Mouse (Mus musculus): ENCODE measurements around the gene Avpr2. TPM values are rescaled to one million over a fixed set of nuclear protein-coding genes. Genes with fewer than 3 reads are reported as not detected.

The Avpr2 gene
- polyA plus RNA-seq (2021), result 0.05 TPM

DNA sequence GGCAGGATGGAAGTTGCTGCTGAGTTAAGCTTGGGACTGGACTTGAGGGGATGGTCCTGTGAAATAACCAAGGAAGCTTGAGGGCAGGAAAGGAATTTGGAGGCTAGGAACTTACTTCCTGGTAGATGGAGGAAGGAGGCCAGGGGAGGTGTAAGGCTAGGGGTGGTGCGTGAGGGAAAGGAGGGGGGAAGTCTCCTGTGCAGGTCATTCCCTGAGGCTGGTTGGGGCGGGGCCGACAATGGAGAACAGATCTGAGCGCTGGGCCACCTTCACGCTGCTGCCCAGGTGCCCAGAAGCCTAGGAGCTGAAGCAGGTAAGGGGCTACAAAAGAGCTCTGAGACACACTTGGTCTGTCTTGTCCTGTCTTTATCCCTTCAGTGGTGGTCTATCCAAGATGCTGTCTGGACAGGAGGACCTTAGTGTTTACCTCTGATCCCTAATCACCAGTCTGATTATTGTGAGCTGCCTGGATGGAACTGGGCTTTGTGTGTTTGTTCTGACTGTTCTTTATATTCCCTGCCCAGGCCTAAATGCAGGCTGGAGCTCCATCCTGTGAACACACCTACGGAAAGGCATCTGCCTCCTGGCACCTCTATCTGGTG, at the start of gene Avpr2:
Avpr2 (plus strand) TSS at position 552 of the 602 bp plus-strand sequence.
- H3K27me3 ChIP-seq, result no peaks in the 10 kb centered on the region
- in situ Hi-C loops (cut with MboI; ENCODE audit: low pct_unique_long_range_greater_than_20kb), result no loop called here

DNA sequence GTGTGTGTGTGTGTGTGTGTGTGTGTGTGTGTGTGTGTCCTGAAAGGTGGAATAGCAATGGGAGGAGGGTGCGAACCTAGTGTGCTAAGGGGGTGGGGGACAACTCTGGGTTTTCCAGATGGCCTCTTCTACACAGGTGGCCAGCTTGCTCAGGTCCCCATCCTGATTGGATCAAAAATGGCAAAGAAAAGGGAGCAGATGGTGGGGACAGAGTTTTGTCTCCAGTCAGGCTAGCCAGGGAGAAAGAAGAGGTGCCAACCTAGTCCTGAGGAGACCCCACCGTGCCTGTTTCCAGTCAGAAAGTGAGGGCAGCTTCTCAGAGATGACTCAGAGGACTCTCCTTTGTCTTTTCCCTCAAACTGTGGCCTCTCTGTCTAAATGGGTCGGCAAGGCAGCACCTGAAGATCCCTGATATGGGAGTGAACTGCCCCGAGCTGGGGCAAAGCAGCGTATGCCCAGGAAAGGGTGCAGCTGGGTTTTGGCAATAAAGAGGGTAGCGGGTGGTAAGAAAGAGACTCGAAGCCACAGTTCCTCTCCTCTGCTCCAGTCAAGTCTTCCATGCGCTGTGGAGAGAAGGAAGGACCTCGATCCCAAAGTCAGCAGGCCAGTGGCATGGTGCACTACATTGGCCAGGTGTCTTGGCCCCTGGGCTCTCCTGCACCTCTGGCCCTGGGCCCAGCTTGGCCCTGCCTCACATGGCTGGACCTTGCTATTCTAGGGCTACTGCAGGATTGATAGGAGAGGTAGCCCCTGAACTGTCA, 37.4 kb upstream of the Avpr2 start:
- no peak for TF ChIP-seq CTCF (IDR thresholded peaks at IDR 0.05)
- in situ Hi-C loops (cut with MboI; ENCODE audit: low pct_unique_long_range_greater_than_20kb), result no loop called here
- no peak for DNase-seq (ENCODE audit: low read depth, low spot score)
- ATAC-seq, result no peak
- peaks cover 5% of the 10 kb centered on the region for H3K27me3 ChIP-seq
- ChIA-PET POLR2A (no interaction called here), CTCF (no interaction called here)

More for the DNA sequence above, at the start of gene Avpr2:
- no peak for TF ChIP-seq CTCF (IDR thresholded peaks at IDR 0.05)
- CTCF ChIA-PET, result interaction anchor here (1.6 kb wide), 1 partner anchor 93 kb away, joined by 4 read pairs; no protein-coding TSS in a partner anchor
- no peak for DNase-seq (ENCODE audit: low read depth, low spot score)
- ATAC-seq, result no peak
- POLR2A ChIA-PET, result no interaction called here

DNA sequence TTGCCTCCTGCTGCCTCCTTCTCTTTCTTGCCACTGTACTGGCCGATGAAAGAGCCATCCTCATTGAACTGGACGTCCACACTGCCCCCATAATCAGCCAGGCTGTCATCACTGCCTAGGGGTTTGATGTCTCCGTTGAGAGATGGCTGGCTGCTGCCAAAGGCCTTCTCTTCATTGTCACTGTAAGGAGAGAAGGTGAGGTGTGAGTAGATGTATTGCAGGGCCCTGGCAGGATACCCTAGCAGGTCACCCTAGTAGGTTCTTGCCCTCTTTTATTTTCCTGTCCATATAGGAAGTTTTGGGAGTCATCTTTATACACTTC, 36.9 kb upstream of the Avpr2 start:
- DNase-seq (ENCODE audit: low read depth, low spot score) (no peak), ATAC-seq (no peak)
- TF ChIP-seq CTCF (IDR thresholded peaks at IDR 0.05), result no peak
- H3K27me3 ChIP-seq, result peaks cover 5% of the 10 kb centered on the region
- in situ Hi-C loops (cut with MboI; ENCODE audit: low pct_unique_long_range_greater_than_20kb), result no loop called here
- ChIA-PET POLR2A (no interaction called here), CTCF (interaction anchor here (0.7 kb wide), 1 partner anchor 40 kb away, joined by 3 read pairs; no protein-coding TSS in a partner anchor)

DNA sequence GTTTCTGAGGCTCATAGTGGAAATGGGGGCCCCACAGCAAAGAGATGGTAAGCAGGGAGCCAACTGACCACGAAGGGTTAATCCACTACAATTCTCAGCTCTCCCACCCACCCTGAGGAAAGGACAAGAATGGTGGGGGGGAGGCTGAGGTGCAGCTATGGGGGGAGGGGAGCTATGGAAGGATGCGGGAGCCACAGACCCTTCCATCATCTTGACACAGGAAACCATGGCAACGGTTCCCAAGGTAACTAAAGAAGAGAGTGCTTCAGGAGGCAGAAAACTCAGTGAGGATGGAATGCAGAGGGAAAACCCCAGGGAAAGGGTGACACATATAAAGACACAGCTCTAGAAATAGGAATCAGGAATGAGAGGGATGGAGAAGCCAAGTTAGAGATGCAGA, 27.2 kb upstream of the Avpr2 start:
- POLR2A ChIA-PET, result no interaction called here
- in situ Hi-C loops (cut with MboI; ENCODE audit: low pct_unique_long_range_greater_than_20kb), result no loop called here
- TF ChIP-seq CTCF (IDR thresholded peaks at IDR 0.05), result no peak
- no peak for ATAC-seq
- CTCF ChIA-PET, result no interaction called here
- no peak for DNase-seq (ENCODE audit: low read depth, low spot score)
- no peaks in the 10 kb centered on the region for H3K27me3 ChIP-seq

DNA sequence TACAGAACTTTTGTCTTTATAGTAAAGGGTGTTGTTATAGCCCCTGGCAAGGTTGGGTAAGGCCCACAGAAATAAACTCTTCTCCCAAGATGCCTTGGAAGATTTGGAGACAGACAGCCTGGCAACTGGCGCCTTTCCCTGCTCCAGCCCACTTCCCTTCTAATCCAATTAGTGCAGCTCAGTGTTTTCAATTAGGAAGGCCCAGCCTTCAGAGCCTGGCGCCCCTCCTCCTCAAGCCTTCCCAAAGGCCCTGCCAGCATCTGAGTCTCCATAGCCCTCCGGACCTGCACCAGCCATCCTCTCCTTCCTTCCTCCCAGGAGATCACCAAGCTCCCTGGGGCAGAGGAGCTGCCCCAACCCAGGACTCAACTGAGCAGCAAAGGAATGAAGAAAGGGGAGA, 24.6 kb upstream of the Avpr2 start:
- DNase-seq (ENCODE audit: low read depth, low spot score), result no peak
- POLR2A ChIA-PET, result no interaction called here
- H3K27me3 ChIP-seq, result no peaks in the 10 kb centered on the region
- in situ Hi-C loops (cut with MboI; ENCODE audit: low pct_unique_long_range_greater_than_20kb), result no loop called here
- no peak for TF ChIP-seq CTCF (IDR thresholded peaks at IDR 0.05)
- CTCF ChIA-PET, result no interaction called here
- ATAC-seq, result no peak

DNA sequence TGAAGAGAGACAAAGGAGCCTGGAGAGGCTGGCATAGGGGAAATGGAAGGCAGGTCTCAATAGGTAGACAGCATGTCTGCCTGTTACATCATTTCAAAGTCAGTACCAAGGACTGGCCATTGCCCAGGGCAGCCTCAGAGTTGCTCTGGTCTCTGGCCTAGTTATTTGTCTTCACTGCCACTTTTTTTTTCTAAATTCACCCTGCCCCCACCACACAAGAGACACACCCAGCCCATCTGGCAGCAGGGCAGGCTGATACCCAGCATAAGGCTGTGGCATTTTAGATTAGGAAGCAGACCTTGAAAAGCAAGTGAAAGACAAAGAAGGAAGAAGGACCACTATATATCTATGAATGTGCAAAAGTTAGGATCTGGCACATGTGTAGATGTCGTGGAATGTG, 24.1 kb upstream of the Avpr2 start:
- TF ChIP-seq CTCF (IDR thresholded peaks at IDR 0.05), result no peak
- DNase-seq (ENCODE audit: low read depth, low spot score), result no peak
- H3K27me3 ChIP-seq, result no peaks in the 10 kb centered on the region
- in situ Hi-C loops (cut with MboI; ENCODE audit: low pct_unique_long_range_greater_than_20kb), result no loop called here
- ChIA-PET CTCF (no interaction called here), POLR2A (no interaction called here)
- ATAC-seq, result no peak

DNA sequence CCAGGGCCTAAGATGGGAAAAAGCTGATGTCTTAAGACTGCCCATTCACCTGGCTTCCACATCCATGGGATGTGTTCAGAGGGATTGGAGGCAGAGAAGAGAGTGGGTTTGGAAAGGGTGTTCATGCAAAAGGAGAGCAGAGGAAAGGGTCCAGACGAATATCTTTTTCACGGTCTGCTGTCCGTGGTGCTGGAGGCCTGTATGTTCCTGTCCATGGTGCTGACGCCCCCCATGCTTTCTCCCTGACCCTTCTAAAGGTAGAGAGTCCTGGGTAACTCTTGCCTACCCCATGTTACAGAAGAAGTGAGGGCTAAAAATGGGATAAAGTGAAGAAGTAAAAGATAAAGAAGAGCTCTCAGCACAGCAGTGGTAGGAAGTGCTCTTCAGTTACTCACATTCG, 22.6 kb upstream of the Avpr2 start:
- TF ChIP-seq CTCF (IDR thresholded peaks at IDR 0.05), result no peak
- H3K27me3 ChIP-seq, result no peaks in the 10 kb centered on the region
- DNase-seq (ENCODE audit: low read depth, low spot score), result no peak
- POLR2A ChIA-PET, result interaction anchor here (0.6 kb wide), 1 partner anchor 220 kb away, joined by 3 read pairs; no protein-coding TSS in a partner anchor
- no peak for ATAC-seq
- CTCF ChIA-PET, result no interaction called here
- in situ Hi-C loops (cut with MboI; ENCODE audit: low pct_unique_long_range_greater_than_20kb), result no loop called here

DNA sequence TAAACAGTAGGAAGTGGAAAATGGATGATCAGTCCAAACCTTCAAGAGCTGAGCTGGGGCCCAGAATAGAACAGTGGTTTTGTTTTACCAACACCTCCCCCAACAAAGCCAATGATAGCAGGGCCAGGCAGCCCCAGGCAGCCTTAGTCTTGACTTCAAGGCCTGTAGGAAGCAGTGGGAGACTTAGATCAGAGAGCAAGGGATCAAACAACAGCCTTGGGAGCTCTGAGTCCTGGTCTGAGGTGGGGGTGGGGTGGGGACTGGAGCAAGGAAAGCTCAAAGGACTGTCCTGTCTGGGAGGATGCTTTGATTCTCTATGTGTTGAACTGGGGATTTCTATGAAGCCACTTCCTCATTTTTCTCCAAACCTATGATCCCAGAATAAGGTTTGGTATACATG, 20.4 kb upstream of the Avpr2 start:
- ChIA-PET CTCF (no interaction called here), POLR2A (no interaction called here)
- no peak for DNase-seq (ENCODE audit: low read depth, low spot score)
- no peak for TF ChIP-seq CTCF (IDR thresholded peaks at IDR 0.05)
- no peaks in the 10 kb centered on the region for H3K27me3 ChIP-seq
- ATAC-seq, result no peak
- in situ Hi-C loops (cut with MboI; ENCODE audit: low pct_unique_long_range_greater_than_20kb), result no loop called here

DNA sequence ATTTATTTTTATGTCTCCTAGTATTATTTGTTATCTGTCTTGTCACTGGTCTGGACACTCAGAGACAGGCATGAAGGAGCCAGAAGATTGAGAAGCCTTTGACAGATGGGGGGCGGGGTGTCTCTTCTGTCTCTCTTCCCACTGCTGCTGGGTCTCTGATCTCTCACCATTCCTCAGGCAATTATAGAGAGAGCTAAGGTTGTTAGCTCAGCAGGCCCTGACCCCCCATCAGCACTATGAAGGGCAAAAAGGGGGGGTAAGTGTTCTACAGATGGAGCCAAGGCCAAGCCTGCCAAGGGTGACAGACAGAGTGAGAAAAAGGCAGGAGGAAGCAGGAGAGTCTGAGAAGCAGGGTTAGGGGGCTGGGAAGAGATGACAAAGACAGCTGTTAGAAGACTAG, 19.9 kb upstream of the Avpr2 start:
- no peak for ATAC-seq
- in situ Hi-C loops (cut with MboI; ENCODE audit: low pct_unique_long_range_greater_than_20kb), result no loop called here
- POLR2A ChIA-PET, result no interaction called here
- TF ChIP-seq CTCF (IDR thresholded peaks at IDR 0.05), result no peak
- no peaks in the 10 kb centered on the region for H3K27me3 ChIP-seq
- CTCF ChIA-PET, result no interaction called here
- no peak for DNase-seq (ENCODE audit: low read depth, low spot score)

DNA sequence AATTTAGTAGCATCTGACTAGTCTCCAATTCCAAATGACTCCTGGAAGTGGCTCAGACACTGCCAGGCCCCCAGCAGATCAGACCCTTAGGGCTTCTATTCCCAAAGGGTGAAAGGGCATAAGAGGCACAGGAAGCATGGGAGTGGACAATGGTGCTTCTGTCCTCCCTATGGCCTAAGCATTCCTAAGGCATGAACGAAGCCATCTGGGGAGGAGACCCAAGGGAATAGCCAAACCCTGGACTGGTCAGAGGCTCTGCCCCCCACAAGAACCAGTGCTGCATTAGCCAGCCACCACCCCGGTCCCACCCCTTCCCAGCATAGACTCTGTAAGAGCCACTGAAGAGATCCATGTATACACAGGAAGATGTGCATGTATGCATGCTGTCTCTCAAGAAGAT, 16.0 kb upstream of the Avpr2 start:
- ATAC-seq, result no peak
- DNase-seq (ENCODE audit: low read depth, low spot score), result no peak
- in situ Hi-C loops (cut with MboI; ENCODE audit: low pct_unique_long_range_greater_than_20kb), result no loop called here
- no peak for TF ChIP-seq CTCF (IDR thresholded peaks at IDR 0.05)
- ChIA-PET CTCF (no interaction called here), POLR2A (no interaction called here)
- peaks cover 4% of the 10 kb centered on the region for H3K27me3 ChIP-seq

DNA sequence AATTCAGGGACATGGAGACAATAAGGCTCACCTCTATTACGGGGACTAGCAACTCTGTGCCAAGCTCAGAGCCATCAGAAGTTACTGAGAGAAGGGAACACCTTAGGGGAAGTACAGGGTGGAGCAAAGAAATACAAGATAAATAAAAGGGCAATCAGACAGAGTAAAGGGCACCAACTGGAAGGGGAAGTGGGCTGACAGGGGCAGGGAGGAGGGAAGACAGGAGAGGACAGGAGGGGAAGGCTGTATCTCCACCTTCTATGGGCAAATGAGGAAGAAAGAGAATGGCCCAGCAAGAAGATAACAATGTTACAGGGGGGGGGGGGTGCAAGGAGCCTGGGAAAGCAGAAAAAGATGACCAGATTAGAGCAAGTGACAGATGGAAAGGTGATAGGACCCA, 14.9 kb upstream of the Avpr2 start:
- DNase-seq (ENCODE audit: low read depth, low spot score) (no peak), ATAC-seq (no peak)
- in situ Hi-C loops (cut with MboI; ENCODE audit: low pct_unique_long_range_greater_than_20kb), result no loop called here
- H3K27me3 ChIP-seq, result peaks cover 4% of the 10 kb centered on the region
- ChIA-PET POLR2A (no interaction called here), CTCF (no interaction called here)
- no peak for TF ChIP-seq CTCF (IDR thresholded peaks at IDR 0.05)

All from Patski (cell line).